Mouse (Mus musculus): ENCODE measurements at regions not wholly inside any gene's neighbourhood (a gene's known extent, or its start where the extent isn't known, plus 50 kb on each side); places are given as distances from the start of the nearest gene placed in this dataset.

DNA sequence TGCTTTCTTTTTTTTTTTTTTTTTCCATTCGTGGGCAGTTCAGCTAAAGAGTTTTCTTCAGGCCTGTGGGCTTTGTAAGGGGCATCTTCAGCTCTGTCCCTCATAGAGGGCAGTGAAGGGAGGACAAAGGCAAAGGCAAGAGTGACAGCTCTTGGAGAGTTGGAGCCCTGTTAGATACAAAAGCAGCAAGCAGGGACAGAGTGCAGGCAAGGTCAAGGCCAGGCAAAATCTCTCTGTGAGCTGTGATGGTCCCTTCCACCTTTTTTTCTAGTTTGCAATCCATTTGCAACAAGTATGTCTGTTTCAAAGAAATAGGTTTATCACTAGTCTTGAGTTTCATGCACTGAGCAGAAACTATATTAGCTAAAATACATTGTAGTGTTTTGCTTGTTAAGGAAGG is 86.2 kb upstream of the P2ry1 start:
- DNase-seq (ENCODE audit: low spot score): no peak
- 7% methylated on average over 1 of the region's 1 CpGs for WGBS
- Histone ChIP-seq H3K4me2 (replicated peaks; ENCODE audit: low read depth, low read length) (no peak overlapping the region), H3K9me3 (ENCODE audit: control insufficient read depth, low read length) (no peaks in the 10 kb centered on the region), H3K9ac (ENCODE audit: low read depth, low read length) (no peak overlapping the region), H3K27ac (ENCODE audit: low read depth, low read length) (no peak overlapping the region), H3K4me3 (ENCODE audit: low read depth, low read length) (no peak overlapping the region), H3K36me3 (ENCODE audit: control insufficient read depth, insufficient read depth, low read length) (no peaks in the 10 kb centered on the region), H3K4me1 (replicated peaks; ENCODE audit: control insufficient read depth, insufficient read depth, low read length) (no peaks in the 10 kb centered on the region), H3K27me3 (ENCODE audit: control insufficient read depth, insufficient read depth, low read length) (no peaks in the 10 kb centered on the region)
- ATAC-seq (ENCODE audit: low FRiP score): no peak

GRCm38 (mm10) chr3:60917271-60917670 is 85.3 kb upstream of the P2ry1 start:
- 46% methylated on average over 3 of the region's 3 CpGs for WGBS
- DNase-seq (ENCODE audit: low spot score): no peak

DNA sequence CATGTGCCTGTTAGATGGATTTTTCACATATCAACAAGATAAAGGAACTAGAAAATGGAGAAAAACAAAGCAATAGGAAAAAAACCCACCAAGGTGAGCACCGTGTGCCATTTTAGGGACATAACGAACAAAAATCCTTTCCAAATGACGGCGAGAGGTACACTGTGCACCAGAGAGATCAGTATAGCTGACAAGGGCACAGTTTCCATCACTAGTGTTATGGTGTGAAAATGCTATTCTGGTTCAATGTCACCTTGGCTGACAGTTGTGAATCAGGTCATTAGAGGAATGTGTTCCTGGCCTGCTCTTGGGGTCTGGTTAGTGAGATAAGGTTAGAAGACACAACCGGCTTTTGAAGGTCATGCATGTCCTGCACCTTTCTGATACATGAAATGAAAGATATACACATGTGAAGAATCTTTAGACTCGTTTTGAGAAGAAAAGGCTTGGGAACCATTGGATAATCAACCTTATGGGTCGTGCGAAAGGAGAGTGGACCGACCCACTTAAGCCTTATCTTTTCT is 76.5 kb upstream of the P2ry1 start:
- H3K4me2 ChIP-seq (replicated peaks; ENCODE audit: low read depth, low read length): no peak overlapping the region
- H3K36me3 ChIP-seq (ENCODE audit: control insufficient read depth, insufficient read depth, low read length): no peaks in the 10 kb centered on the region
- no peak overlapping the region for H3K27ac ChIP-seq (ENCODE audit: low read depth, low read length)
- no peaks in the 10 kb centered on the region for H3K27me3 ChIP-seq (ENCODE audit: control insufficient read depth, insufficient read depth, low read length)
- 90% methylated on average over 9 of the region's 9 CpGs for WGBS
- no peak overlapping the region for H3K9ac ChIP-seq (ENCODE audit: low read depth, low read length)
- H3K4me1 ChIP-seq (replicated peaks; ENCODE audit: control insufficient read depth, insufficient read depth, low read length): no peaks in the 10 kb centered on the region
- H3K4me3 ChIP-seq (ENCODE audit: low read depth, low read length): no peak overlapping the region
- DNase-seq (ENCODE audit: low spot score) (no peak), ATAC-seq (ENCODE audit: low FRiP score) (no peak)
- H3K9me3 ChIP-seq (ENCODE audit: control insufficient read depth, low read length): no peaks in the 10 kb centered on the region

More at GRCm38 (mm10) chr3:60917271-60917670, 85.3 kb upstream of the P2ry1 start:
- no peak overlapping the region for H3K4me2 ChIP-seq (replicated peaks; ENCODE audit: low read depth, low read length)
- no peak for ATAC-seq (ENCODE audit: low FRiP score)
- no peaks in the 10 kb centered on the region for H3K27me3 ChIP-seq (ENCODE audit: control insufficient read depth, insufficient read depth, low read length)
- no peaks in the 10 kb centered on the region for H3K4me1 ChIP-seq (replicated peaks; ENCODE audit: control insufficient read depth, insufficient read depth, low read length)
- no peak overlapping the region for H3K9ac ChIP-seq (ENCODE audit: low read depth, low read length)
- no peaks in the 10 kb centered on the region for H3K9me3 ChIP-seq (ENCODE audit: control insufficient read depth, low read length)
- no peaks in the 10 kb centered on the region for H3K36me3 ChIP-seq (ENCODE audit: control insufficient read depth, insufficient read depth, low read length)
- H3K4me3 ChIP-seq (ENCODE audit: low read depth, low read length): no peak overlapping the region
- H3K27ac ChIP-seq (ENCODE audit: low read depth, low read length): no peak overlapping the region

GRCm38 (mm10) chr3:60928910-60929309 is 73.7 kb upstream of the P2ry1 start:
- no peaks in the 10 kb centered on the region for H3K9me3 ChIP-seq (ENCODE audit: control insufficient read depth, low read length)
- WGBS: 41% methylated on average over 4 of the region's 4 CpGs
- H3K4me1 ChIP-seq (replicated peaks; ENCODE audit: control insufficient read depth, insufficient read depth, low read length): no peaks in the 10 kb centered on the region
- no peak overlapping the region for H3K4me2 ChIP-seq (replicated peaks; ENCODE audit: low read depth, low read length)
- H3K27ac ChIP-seq (ENCODE audit: low read depth, low read length): no peak overlapping the region
- ATAC-seq (ENCODE audit: low FRiP score): no peak
- H3K36me3 ChIP-seq (ENCODE audit: control insufficient read depth, insufficient read depth, low read length): no peaks in the 10 kb centered on the region
- DNase-seq (ENCODE audit: low spot score): no peak
- no peak overlapping the region for H3K4me3 ChIP-seq (ENCODE audit: low read depth, low read length)
- no peaks in the 10 kb centered on the region for H3K27me3 ChIP-seq (ENCODE audit: control insufficient read depth, insufficient read depth, low read length)
- no peak overlapping the region for H3K9ac ChIP-seq (ENCODE audit: low read depth, low read length)

DNA sequence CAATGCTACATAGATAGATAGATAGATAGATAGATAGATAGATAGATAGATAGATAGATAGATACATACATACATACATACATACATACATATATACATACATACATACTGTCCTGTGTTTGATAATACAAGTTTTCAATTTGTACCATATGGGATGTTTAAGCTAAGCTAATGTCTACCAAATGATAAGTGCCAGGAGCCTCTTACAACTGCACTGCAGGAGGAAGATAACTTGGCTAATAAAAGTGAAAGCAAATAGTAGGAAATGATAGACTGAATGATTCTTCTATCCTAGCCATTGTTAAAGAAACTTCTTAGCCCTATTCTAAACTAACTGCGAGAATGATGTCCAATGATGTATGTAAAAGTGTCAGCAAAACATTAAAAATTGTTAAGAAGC is 68.1 kb upstream of the P2ry1 start:
- no peak overlapping the region for H3K4me3 ChIP-seq (ENCODE audit: low read depth, low read length)
- H3K27ac ChIP-seq (ENCODE audit: low read depth, low read length): no peak overlapping the region
- no peak overlapping the region for H3K4me2 ChIP-seq (replicated peaks; ENCODE audit: low read depth, low read length)
- WGBS: 83% methylated on average over 1 of the region's 1 CpGs
- no peaks in the 10 kb centered on the region for H3K9me3 ChIP-seq (ENCODE audit: control insufficient read depth, low read length)
- no peaks in the 10 kb centered on the region for H3K27me3 ChIP-seq (ENCODE audit: control insufficient read depth, insufficient read depth, low read length)
- no peaks in the 10 kb centered on the region for H3K36me3 ChIP-seq (ENCODE audit: control insufficient read depth, insufficient read depth, low read length)
- H3K4me1 ChIP-seq (replicated peaks; ENCODE audit: control insufficient read depth, insufficient read depth, low read length): no peaks in the 10 kb centered on the region
- DNase-seq (ENCODE audit: low spot score): no peak
- no peak for ATAC-seq (ENCODE audit: low FRiP score)
- no peak overlapping the region for H3K9ac ChIP-seq (ENCODE audit: low read depth, low read length)

GRCm38 (mm10) chr3:60941451-60941850 is 61.1 kb upstream of the P2ry1 start:
- Histone ChIP-seq H3K27me3 (ENCODE audit: control insufficient read depth, insufficient read depth, low read length) (no peaks in the 10 kb centered on the region), H3K27ac (ENCODE audit: low read depth, low read length) (no peak overlapping the region), H3K9me3 (ENCODE audit: control insufficient read depth, low read length) (no peaks in the 10 kb centered on the region), H3K9ac (ENCODE audit: low read depth, low read length) (no peak overlapping the region), H3K4me2 (replicated peaks; ENCODE audit: low read depth, low read length) (no peak overlapping the region), H3K4me3 (ENCODE audit: low read depth, low read length) (no peak overlapping the region), H3K4me1 (replicated peaks; ENCODE audit: control insufficient read depth, insufficient read depth, low read length) (no peaks in the 10 kb centered on the region), H3K36me3 (ENCODE audit: control insufficient read depth, insufficient read depth, low read length) (no peaks in the 10 kb centered on the region)
- 88% methylated on average over 2 of the region's 2 CpGs for WGBS
- DNase-seq (ENCODE audit: low spot score) (no peak), ATAC-seq (ENCODE audit: low FRiP score) (no peak)

DNA sequence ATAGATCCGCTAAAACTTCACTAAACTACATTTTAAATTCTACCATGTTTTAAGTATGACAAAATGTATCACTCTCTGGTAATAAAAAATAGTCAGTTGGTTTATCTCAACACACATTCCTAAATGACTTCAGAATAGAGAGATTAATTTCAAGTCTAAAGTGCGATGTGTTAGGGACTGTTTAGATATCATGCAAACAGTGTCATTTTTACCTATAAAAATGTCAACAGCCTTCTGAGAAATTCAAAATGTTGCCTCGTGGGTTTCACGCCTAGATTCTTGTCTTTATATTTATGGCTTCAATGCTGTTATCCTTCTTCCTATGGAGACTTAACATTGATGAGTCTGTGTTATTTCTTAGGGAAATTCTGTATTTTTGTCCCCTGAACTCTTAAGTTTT is 53.7 kb upstream of the P2ry1 start:
- H3K27ac ChIP-seq (ENCODE audit: low read depth, low read length): no peak overlapping the region
- ATAC-seq (ENCODE audit: low FRiP score) (no peak), DNase-seq (ENCODE audit: low spot score) (no peak)
- no peaks in the 10 kb centered on the region for H3K27me3 ChIP-seq (ENCODE audit: control insufficient read depth, insufficient read depth, low read length)
- H3K4me2 ChIP-seq (replicated peaks; ENCODE audit: low read depth, low read length): no peak overlapping the region
- H3K36me3 ChIP-seq (ENCODE audit: control insufficient read depth, insufficient read depth, low read length): no peaks in the 10 kb centered on the region
- no peak overlapping the region for H3K4me3 ChIP-seq (ENCODE audit: low read depth, low read length)
- H3K4me1 ChIP-seq (replicated peaks; ENCODE audit: control insufficient read depth, insufficient read depth, low read length): no peaks in the 10 kb centered on the region
- WGBS: 85% methylated on average over 4 of the region's 4 CpGs
- no peak overlapping the region for H3K9ac ChIP-seq (ENCODE audit: low read depth, low read length)
- H3K9me3 ChIP-seq (ENCODE audit: control insufficient read depth, low read length): no peaks in the 10 kb centered on the region

Data from hindbrain, embryonic 11.5 days (tissue).